Mouse (Mus musculus): ENCODE measurements around the gene Slc36a3.

Slc36a3 gene

GRCm38 (mm10) chr11:55076234-55076633 is 75.3 kb downstream of the Slc36a3 start:
- no peak for DNase-seq (ENCODE audit: low spot score in 2 of 2)

GRCm38 (mm10) chr11:55075602-55076001 is 75.9 kb downstream of the Slc36a3 start:
- DNase-seq (ENCODE audit: low spot score in 2 of 2), result no peak
